Mouse (Mus musculus): ENCODE measurements at regions not wholly inside any gene's neighbourhood (a gene's known extent, or its start where the extent isn't known, plus 50 kb on each side); places are given as distances from the start of the nearest gene placed in this dataset.

- DNase-seq (ENCODE audit: low read depth, low spot score): no peak
These were observed 51.2 kb upstream of the Rap1b start for GRCm38 (mm10) chr10:117896911-117897643.

- no peak for DNase-seq (ENCODE audit: low read depth, low spot score)
These were observed 51.9 kb upstream of the Rap1b start for GRCm38 (mm10) chr10:117897766-117898165.

GRCm38 (mm10) chr10:117898391-117898790 is 52.6 kb upstream of the Rap1b start:
- DNase-seq (ENCODE audit: low read depth, low spot score): no peak

- no peak for DNase-seq (ENCODE audit: low read depth, low spot score)
These were observed 53.6 kb upstream of the Rap1b start for GRCm38 (mm10) chr10:117899410-117899935.

GRCm38 (mm10) chr10:117905666-117906266 is 59.9 kb upstream of the Rap1b start:
- no peak for DNase-seq (ENCODE audit: low read depth, low spot score)

- DNase-seq (ENCODE audit: low read depth, low spot score): no peak
These were observed 60.5 kb upstream of the Rap1b start for GRCm38 (mm10) chr10:117906267-117906811.

GRCm38 (mm10) chr10:117908079-117908675 is 62.3 kb upstream of the Rap1b start:
- no peak for DNase-seq (ENCODE audit: low read depth, low spot score)

GRCm38 (mm10) chr10:117909155-117909554 is 63.3 kb upstream of the Rap1b start:
- no peak for DNase-seq (ENCODE audit: low read depth, low spot score)

- no peak for DNase-seq (ENCODE audit: low read depth, low spot score)
These were observed 64.0 kb upstream of the Rap1b start for GRCm38 (mm10) chr10:117909811-117910239.

- no peak for DNase-seq (ENCODE audit: low read depth, low spot score)
These were observed 64.6 kb upstream of the Rap1b start for GRCm38 (mm10) chr10:117910426-117910825.

GRCm38 (mm10) chr10:117915011-117915735 is 69.3 kb upstream of the Rap1b start:
- no peak for DNase-seq (ENCODE audit: low read depth, low spot score)

GRCm38 (mm10) chr10:117916280-117916679 is 70.4 kb upstream of the Rap1b start:
- peak; percentile 37 for DNase-seq (ENCODE audit: low read depth, low spot score)

GRCm38 (mm10) chr10:117917870-117918269 is 72.0 kb upstream of the Rap1b start:
- no peak for DNase-seq (ENCODE audit: low read depth, low spot score)

- DNase-seq (ENCODE audit: low read depth, low spot score): no peak
These were observed 72.8 kb upstream of the Rap1b start for GRCm38 (mm10) chr10:117918616-117919015.

- no peak for DNase-seq (ENCODE audit: low read depth, low spot score)
These were observed 73.5 kb upstream of the Rap1b start for GRCm38 (mm10) chr10:117919186-117919941.

- no peak for DNase-seq (ENCODE audit: low read depth, low spot score)
These were observed 79.4 kb upstream of the Rap1b start for GRCm38 (mm10) chr10:117925186-117925585.

- no peak for DNase-seq (ENCODE audit: low read depth, low spot score)
These were observed 80.0 kb upstream of the Rap1b start for GRCm38 (mm10) chr10:117925611-117926555.

GRCm38 (mm10) chr10:117928998-117929397 is 83.2 kb upstream of the Rap1b start:
- no peak for DNase-seq (ENCODE audit: low read depth, low spot score)

GRCm38 (mm10) chr10:117934797-117935196 is 89.0 kb upstream of the Rap1b start:
- DNase-seq (ENCODE audit: low read depth, low spot score): no peak

GRCm38 (mm10) chr10:117938717-117939116 is 92.9 kb upstream of the Rap1b start:
- no peak for DNase-seq (ENCODE audit: low read depth, low spot score)
